Mouse (Mus musculus): ENCODE results near the gene Vsig10. TPM values are rescaled to one million over a fixed set of nuclear protein-coding genes. Genes with fewer than 3 reads are reported as not detected.
A peak's percentile ranks its signal among the peaks of the same experiment; 100 is the strongest.

Vsig10 gene
- polyA plus RNA-seq, 1 experiment from 2014 or later, result 1.5 TPM

DNA sequence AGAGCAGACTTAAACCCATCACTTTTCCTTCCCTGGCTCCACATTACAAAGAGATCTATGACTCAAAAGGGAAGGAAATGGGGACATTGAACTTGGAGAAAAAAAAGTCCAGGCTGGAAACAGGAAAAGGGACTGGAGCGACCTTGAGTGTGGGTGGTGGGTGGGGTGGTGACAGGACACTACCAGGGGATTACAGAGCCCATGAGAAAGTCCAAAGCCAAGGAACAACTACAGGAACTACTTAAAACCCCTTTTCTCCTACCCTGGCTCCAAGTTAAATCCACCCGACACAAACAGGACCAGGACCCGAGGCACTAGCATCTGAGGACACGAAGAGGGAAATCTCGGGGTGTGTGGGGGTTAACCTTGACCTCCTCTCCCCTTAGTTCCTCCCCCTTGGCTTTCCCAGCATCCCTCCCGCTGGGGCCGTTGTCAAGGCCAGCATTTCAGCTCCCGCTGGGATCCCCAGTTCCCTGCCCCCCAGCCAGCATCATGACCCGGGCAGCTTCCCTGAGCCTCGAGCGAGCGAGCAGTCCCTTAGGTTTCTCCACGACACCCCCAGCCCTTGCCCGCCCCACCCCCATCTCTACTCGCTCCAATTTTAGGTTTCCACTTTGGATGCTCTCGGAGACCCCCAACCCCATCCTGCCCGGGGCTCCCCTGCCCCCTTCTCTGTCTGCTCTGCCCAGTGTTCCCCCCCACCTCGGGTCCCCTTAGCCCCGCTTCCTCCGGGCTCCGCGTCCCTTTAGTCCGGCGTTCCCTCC, 37.7 kb downstream of the Vsig10 start:
- WGBS (ENCODE audit: insufficient replicate concordance), result 1% methylated on average over 22 of the region's 24 CpGs
- Histone ChIP-seq H3K9ac (ENCODE audit: low read depth, low read length) (peak overlapping the region; percentile 85), H3K27me3 (ENCODE audit: control insufficient read depth, insufficient read depth, low read depth, low read length) (peaks cover 5% of the 10 kb centered on the region)

DNA sequence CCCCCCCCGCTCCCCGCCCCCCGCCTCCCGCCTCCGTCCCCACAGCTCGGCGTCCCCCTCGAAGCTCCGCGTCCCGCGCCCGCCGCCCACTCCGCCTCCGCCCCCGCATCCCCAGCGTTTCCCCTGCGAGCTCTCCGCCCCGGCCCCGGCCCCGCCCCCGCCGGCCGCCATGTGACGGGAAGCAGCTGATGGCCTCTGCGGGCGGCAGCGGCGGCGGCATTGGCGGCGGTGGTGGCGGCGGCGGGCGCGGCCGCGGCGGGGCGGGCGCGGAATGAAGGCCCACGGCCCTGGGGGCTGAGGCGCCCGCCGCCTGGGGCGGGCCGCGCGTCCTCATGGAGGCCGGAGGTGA, 38.2 kb downstream of the Vsig10 start, which contains the start of gene Wsb2:
Wsb2 (plus strand) TSS at position 176 of the 349 bp plus-strand sequence.
- ATAC-seq (ENCODE audit: low read depth), result peak; percentile 71
- Histone ChIP-seq H3K36me3 (ENCODE audit: control insufficient read depth, insufficient read depth) (no peaks in the 10 kb centered on the region), H3K4me1 (ENCODE audit: control insufficient read depth, low read depth, low read length) (peaks cover 32% of the 10 kb centered on the region), H3K9me3 (replicated peaks; ENCODE audit: control insufficient read depth, low read length) (no peaks in the 10 kb centered on the region), H3K27ac (ENCODE audit: low read length) (peak within 1 kb of the TSS; percentile 81), H3K27me3 (ENCODE audit: control insufficient read depth, insufficient read depth, low read depth, low read length) (peaks cover 5% of the 10 kb centered on the region), H3K4me3 (ENCODE audit: low read depth, low read length) (peak within 1 kb of the TSS; percentile 88), H3K4me2 (ENCODE audit: low read depth, low read length) (peak within 1 kb of the TSS; percentile 83), H3K9ac (ENCODE audit: low read depth, low read length) (peak within 1 kb of the TSS; percentile 85)
- 0% methylated on average over 8 of the region's 54 CpGs for WGBS (ENCODE audit: insufficient replicate concordance)

More for the DNA sequence above, 37.7 kb downstream of the Vsig10 start:
- peak overlapping the region; percentile 83 for H3K4me2 ChIP-seq (ENCODE audit: low read depth, low read length)
- ATAC-seq (ENCODE audit: low read depth), result peak; percentile 20
- peaks cover 30% of the 10 kb centered on the region for H3K4me1 ChIP-seq (ENCODE audit: control insufficient read depth, low read depth, low read length)
- H3K36me3 ChIP-seq (ENCODE audit: control insufficient read depth, insufficient read depth), result no peaks in the 10 kb centered on the region
- H3K9me3 ChIP-seq (replicated peaks; ENCODE audit: control insufficient read depth, low read length), result no peaks in the 10 kb centered on the region
- peak overlapping the region; percentile 88 for H3K4me3 ChIP-seq (ENCODE audit: low read depth, low read length)
- H3K27ac ChIP-seq (ENCODE audit: low read length), result peak overlapping the region; percentile 55

DNA sequence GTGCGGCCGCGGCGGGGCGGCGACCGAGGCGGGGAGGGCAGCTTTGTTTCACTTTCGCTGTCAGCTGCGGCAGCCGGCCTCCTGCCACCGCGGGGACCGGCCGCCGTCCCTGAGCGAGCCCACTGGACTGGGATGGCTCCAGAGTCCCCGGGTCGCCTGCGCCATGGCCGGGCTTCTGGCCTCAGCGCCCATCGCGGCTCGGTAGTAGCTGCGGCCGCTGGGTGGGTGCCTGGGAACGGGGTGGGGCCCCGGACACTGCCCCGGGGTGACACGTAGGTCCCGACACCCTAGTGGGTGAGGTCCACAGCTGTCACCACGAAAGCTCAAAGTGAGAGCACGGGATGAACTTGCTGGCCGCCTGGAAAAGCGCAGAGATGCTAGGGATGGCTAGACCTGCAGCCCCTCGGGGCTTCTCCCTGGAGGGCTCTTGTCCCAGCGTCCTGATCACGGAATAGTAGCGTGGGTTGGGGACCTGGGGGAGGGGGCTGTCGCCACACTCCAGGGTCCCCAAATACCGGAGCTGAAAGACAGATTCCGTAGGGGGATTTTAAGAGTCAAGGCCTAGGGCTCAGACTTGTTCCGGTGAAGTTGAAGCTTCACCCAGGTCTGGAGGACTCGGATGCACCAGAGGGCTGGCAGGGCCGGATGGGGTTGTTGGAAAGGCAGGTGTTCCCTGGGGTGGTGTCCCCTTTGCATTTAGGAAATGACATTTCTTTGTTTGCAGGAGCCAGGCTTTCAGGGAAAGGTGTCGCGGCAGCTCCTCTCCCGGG, 38.8 kb downstream of the Vsig10 start:
- Histone ChIP-seq H3K9me3 (replicated peaks; ENCODE audit: control insufficient read depth, low read length) (no peaks in the 10 kb centered on the region), H3K4me1 (ENCODE audit: control insufficient read depth, low read depth, low read length) (peaks cover 34% of the 10 kb centered on the region), H3K36me3 (ENCODE audit: control insufficient read depth, insufficient read depth) (no peaks in the 10 kb centered on the region), H3K27me3 (ENCODE audit: control insufficient read depth, insufficient read depth, low read depth, low read length) (peaks cover 5% of the 10 kb centered on the region), H3K9ac (ENCODE audit: low read depth, low read length) (peak overlapping the region; percentile 85), H3K4me3 (ENCODE audit: low read depth, low read length) (peak overlapping the region; percentile 88), H3K4me2 (ENCODE audit: low read depth, low read length) (peak overlapping the region; percentile 83), H3K27ac (ENCODE audit: low read length) (peak overlapping the region; percentile 81)
- peak; percentile 57 for ATAC-seq (ENCODE audit: low read depth)
- whole genome bisulfite sequencing (ENCODE audit: insufficient replicate concordance), result 1% methylated on average over 47 of the region's 49 CpGs

DNA sequence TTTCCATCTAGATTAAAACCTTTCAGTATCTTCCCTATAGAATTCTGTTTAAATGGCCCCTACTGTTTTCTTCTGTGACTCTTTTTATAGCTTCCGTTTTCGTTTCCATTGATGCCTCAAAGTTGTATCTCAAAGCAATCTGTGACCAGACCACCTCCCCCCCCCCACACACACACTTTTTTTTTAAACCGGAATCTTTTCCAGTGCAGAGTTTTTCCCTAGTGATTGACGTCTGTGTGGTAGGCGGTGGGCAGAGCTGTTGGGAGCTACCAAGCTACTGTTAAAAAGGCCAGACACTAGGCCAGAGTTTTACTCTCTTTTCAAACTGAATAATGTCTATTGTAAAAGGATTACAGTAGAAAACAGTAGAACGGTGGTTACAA, 39.4 kb downstream of the Vsig10 start:
- H3K4me2 ChIP-seq (ENCODE audit: low read depth, low read length), result peak overlapping the region; percentile 83
- H3K27me3 ChIP-seq (ENCODE audit: control insufficient read depth, insufficient read depth, low read depth, low read length), result peaks cover 5% of the 10 kb centered on the region
- 13% methylated on average over 6 of the region's 6 CpGs for WGBS (ENCODE audit: insufficient replicate concordance)
- peak overlapping the region; percentile 88 for H3K4me3 ChIP-seq (ENCODE audit: low read depth, low read length)
- ATAC-seq (ENCODE audit: low read depth), result no peak
- peak overlapping the region; percentile 85 for H3K9ac ChIP-seq (ENCODE audit: low read depth, low read length)
- H3K9me3 ChIP-seq (replicated peaks; ENCODE audit: control insufficient read depth, low read length), result no peaks in the 10 kb centered on the region
- H3K4me1 ChIP-seq (ENCODE audit: control insufficient read depth, low read depth, low read length), result peaks cover 37% of the 10 kb centered on the region
- H3K27ac ChIP-seq (ENCODE audit: low read length), result peak overlapping the region; percentile 81
- no peaks in the 10 kb centered on the region for H3K36me3 ChIP-seq (ENCODE audit: control insufficient read depth, insufficient read depth)

DNA sequence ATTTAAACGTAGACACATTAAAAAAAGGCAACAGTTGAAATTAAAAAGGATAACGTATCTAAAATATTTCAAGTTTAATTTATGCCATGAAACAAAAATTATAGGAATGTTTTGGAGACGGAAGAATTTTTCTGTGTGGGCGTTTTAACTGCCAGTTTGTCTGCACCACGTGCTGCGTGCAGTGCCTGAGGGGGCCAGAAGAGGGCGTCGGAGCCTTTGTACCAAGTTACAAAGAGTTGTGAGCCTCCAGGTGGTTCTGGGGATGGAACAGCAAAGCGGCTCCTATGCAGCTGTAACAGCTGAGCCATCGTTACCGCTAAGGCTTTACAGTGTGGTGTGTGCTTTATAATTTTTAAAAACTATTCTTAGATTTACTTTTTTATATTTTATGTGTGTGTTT, 39.8 kb downstream of the Vsig10 start:
- Histone ChIP-seq H3K9ac (ENCODE audit: low read depth, low read length) (no peak overlapping the region), H3K36me3 (ENCODE audit: control insufficient read depth, insufficient read depth) (no peaks in the 10 kb centered on the region), H3K4me2 (ENCODE audit: low read depth, low read length) (peak overlapping the region; percentile 83; the same call in 1 of the 2 replicates), H3K4me1 (ENCODE audit: control insufficient read depth, low read depth, low read length) (peaks cover 42% of the 10 kb centered on the region), H3K9me3 (replicated peaks; ENCODE audit: control insufficient read depth, low read length) (no peaks in the 10 kb centered on the region), H3K4me3 (ENCODE audit: low read depth, low read length) (no peak overlapping the region), H3K27me3 (ENCODE audit: control insufficient read depth, insufficient read depth, low read depth, low read length) (peaks cover 5% of the 10 kb centered on the region), H3K27ac (ENCODE audit: low read length) (no peak overlapping the region)
- ATAC-seq (ENCODE audit: low read depth), result no peak
- WGBS (ENCODE audit: insufficient replicate concordance), result 32% methylated on average over 11 of the region's 11 CpGs

DNA sequence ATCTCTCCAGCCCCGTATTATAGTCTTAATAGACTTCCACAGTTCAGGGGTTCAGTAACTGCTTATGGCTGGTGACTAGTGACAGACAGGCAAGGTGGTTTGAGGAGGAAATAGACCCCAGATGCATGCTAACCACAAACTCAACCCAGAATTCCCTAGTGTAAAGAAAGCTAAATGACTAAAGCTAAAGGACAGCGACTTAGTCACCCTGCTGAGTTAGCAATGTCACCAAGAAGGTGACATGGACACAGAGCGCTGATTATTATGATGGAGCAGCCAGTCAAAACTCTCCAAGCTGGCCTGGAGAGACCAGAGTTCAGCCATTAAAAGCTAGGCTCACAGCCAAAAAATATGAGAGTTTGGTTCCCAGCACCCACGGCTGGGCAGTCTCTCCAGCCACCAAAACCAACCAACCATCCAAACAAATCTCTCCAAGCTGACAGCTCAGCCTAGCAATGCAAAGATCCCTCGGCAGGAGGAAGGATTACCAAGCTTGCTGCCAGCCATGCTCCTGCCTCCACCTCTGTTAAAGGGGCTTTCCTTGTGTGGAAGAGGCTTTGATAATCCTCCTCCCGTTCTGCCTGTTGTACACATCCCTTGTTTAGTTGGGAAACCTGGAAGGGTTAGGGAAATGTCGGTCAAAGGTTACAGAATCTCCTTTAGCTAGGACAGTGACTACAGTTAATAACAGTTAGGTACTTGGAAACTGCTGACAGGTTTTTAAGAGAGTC, 40.8 kb downstream of the Vsig10 start:
- peaks cover 5% of the 10 kb centered on the region for H3K27me3 ChIP-seq (ENCODE audit: control insufficient read depth, insufficient read depth, low read depth, low read length)
- peaks cover 44% of the 10 kb centered on the region for H3K4me1 ChIP-seq (ENCODE audit: control insufficient read depth, low read depth, low read length)
- H3K9ac ChIP-seq (ENCODE audit: low read depth, low read length), result no peak overlapping the region; the same call in 1 of the 2 replicates
- H3K36me3 ChIP-seq (ENCODE audit: control insufficient read depth, insufficient read depth), result no peaks in the 10 kb centered on the region
- H3K9me3 ChIP-seq (replicated peaks; ENCODE audit: control insufficient read depth, low read length), result no peaks in the 10 kb centered on the region
- no peak overlapping the region for H3K4me3 ChIP-seq (ENCODE audit: low read depth, low read length)
- 29% methylated on average over 7 of the region's 7 CpGs for WGBS (ENCODE audit: insufficient replicate concordance)
- peak overlapping the region; percentile 83 for H3K27ac ChIP-seq (ENCODE audit: low read length)
- no peak for ATAC-seq (ENCODE audit: low read depth)
- H3K4me2 ChIP-seq (ENCODE audit: low read depth, low read length), result no peak overlapping the region

DNA sequence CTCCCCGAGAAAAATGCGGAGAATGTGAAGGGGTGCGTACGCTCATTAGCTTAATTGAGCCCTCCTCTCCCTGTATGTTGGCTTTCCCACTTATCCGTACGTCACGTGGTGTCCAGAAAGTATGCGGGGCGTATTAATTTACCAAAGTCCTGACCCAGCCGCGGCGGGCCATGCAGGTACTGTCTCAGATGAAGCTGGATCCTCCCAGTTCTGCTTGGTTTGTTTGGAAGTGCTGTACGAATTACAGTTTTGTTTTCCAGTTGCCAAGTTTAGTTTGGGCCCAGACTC, 41.3 kb downstream of the Vsig10 start:
- no peaks in the 10 kb centered on the region for H3K36me3 ChIP-seq (ENCODE audit: control insufficient read depth, insufficient read depth)
- 0 out of 2 replicates have a peak overlapping the region, but pooled peaks have one; percentile 30 for H3K4me2 ChIP-seq (ENCODE audit: low read depth, low read length)
- no peaks in the 10 kb centered on the region for H3K9me3 ChIP-seq (replicated peaks; ENCODE audit: control insufficient read depth, low read length)
- H3K27me3 ChIP-seq (ENCODE audit: control insufficient read depth, insufficient read depth, low read depth, low read length), result peaks cover 5% of the 10 kb centered on the region
- H3K9ac ChIP-seq (ENCODE audit: low read depth, low read length), result no peak overlapping the region; the same call in 1 of the 2 replicates
- peaks cover 46% of the 10 kb centered on the region for H3K4me1 ChIP-seq (ENCODE audit: control insufficient read depth, low read depth, low read length)
- no peak overlapping the region for H3K4me3 ChIP-seq (ENCODE audit: low read depth, low read length)
- peak overlapping the region; percentile 83 for H3K27ac ChIP-seq (ENCODE audit: low read length)
- no peak for ATAC-seq (ENCODE audit: low read depth)
- 77% methylated on average over 13 of the region's 13 CpGs for WGBS (ENCODE audit: insufficient replicate concordance)

DNA sequence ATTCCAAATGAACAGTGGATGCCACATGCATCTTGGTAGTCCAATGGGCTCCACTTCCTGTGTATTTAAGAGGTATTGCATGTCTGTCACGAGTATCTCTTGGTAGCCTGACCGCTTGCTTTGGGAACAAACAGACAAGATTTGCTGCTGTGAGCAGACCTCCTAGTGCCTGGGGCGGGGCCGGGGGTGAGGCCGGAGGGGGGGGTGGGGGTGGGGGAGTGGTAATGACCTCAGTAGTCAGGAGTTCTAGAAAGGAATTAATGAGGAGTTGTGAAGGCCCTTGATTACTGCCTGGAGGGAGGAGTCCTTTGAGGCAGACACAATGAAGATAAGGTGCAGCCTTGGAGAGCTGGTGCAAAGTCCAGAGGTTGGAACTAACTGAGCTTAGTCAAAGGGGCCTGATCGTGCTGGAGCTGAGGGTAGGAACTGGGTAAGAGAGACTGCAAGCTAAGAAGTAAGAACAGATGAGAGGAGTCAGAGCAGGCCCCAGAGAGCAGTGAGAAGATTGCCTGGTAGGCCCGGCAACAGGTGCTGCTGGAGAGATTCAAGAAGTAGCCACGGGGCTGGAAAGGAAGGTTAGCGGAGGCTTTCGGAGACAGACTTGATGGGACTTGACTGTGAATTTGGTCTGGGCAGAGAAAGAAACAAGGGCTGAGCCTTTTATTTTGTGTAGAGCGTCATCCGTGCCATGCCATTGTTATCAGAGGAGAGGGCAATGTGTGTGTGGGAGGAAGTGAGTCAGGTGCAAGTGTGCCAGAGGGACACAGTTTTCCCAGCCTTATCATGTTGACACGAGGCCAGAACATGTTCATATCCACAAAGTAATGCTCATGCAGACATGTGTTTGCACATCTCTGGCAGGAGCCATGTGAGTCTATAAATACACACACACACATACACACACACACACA, 42.0 kb downstream of the Vsig10 start:
- WGBS (ENCODE audit: insufficient replicate concordance), result 23% methylated on average over 13 of the region's 13 CpGs

More for the DNA sequence above, 42.0 kb downstream of the Vsig10 start:
- peak overlapping the region; percentile 21; the same call in 1 of the 2 replicates for H3K9ac ChIP-seq (ENCODE audit: low read depth, low read length)
- H3K27me3 ChIP-seq (ENCODE audit: control insufficient read depth, insufficient read depth, low read depth, low read length), result peaks cover 5% of the 10 kb centered on the region
- H3K4me3 ChIP-seq (ENCODE audit: low read depth, low read length), result no peak overlapping the region
- no peaks in the 10 kb centered on the region for H3K36me3 ChIP-seq (ENCODE audit: control insufficient read depth, insufficient read depth)
- H3K4me2 ChIP-seq (ENCODE audit: low read depth, low read length), result peak overlapping the region; percentile 30; the same call in 1 of the 2 replicates
- H3K9me3 ChIP-seq (replicated peaks; ENCODE audit: control insufficient read depth, low read length), result no peaks in the 10 kb centered on the region
- ATAC-seq (ENCODE audit: low read depth), result peak; percentile 37
- peak overlapping the region; percentile 83 for H3K27ac ChIP-seq (ENCODE audit: low read length)
- H3K4me1 ChIP-seq (ENCODE audit: control insufficient read depth, low read depth, low read length), result peaks cover 46% of the 10 kb centered on the region

Data from liver, embryonic 16.5 days (tissue).